Mouse (Mus musculus) kidney, adult 9 months (tissue): ENCODE results near the gene Pcnt.

Source experiments
- DNase-seq: peaks from one replicate; pipeline ENCODE4 v3.0.0; 2022

The Pcnt gene

GRCm38 (mm10) chr10:76392596-76392995 lies 50.0 kb downstream of the Pcnt start:
- no peak for DNase-seq

- peak; percentile 46 for DNase-seq
These were observed 50.8 kb downstream of the Pcnt start for GRCm38 (mm10) chr10:76391786-76392185.

GRCm38 (mm10) chr10:76391166-76391565 lies 51.4 kb downstream of the Pcnt start:
- DNase-seq, result no peak

GRCm38 (mm10) chr10:76374981-76375380 lies 67.6 kb downstream of the Pcnt start:
- no peak for DNase-seq

GRCm38 (mm10) chr10:76371736-76372135 lies 70.8 kb downstream of the Pcnt start:
- no peak for DNase-seq

GRCm38 (mm10) chr10:76368766-76369165 lies 73.8 kb downstream of the Pcnt start:
- no peak for DNase-seq

GRCm38 (mm10) chr10:76363233-76363632 lies 79.4 kb downstream of the Pcnt start:
- no peak for DNase-seq

GRCm38 (mm10) chr10:76358468-76358867 lies 84.1 kb downstream of the Pcnt start:
- no peak for DNase-seq

- no peak for DNase-seq
These were observed 85.2 kb downstream of the Pcnt start for GRCm38 (mm10) chr10:76357286-76357875.

GRCm38 (mm10) chr10:76354974-76355373 lies 87.6 kb downstream of the Pcnt start:
- DNase-seq, result no peak

GRCm38 (mm10) chr10:76353986-76354385 lies 88.6 kb downstream of the Pcnt start:
- no peak for DNase-seq

GRCm38 (mm10) chr10:76351953-76352352 lies 90.6 kb downstream of the Pcnt start:
- peak; percentile 17 for DNase-seq

- DNase-seq, result peak; percentile 73
These were observed 96.0 kb downstream of the Pcnt start for GRCm38 (mm10) chr10:76346589-76346988.

GRCm38 (mm10) chr10:76346043-76346491 lies 96.5 kb downstream of the Pcnt start:
- DNase-seq, result peak; percentile 43

GRCm38 (mm10) chr10:76345540-76345902 lies 97.1 kb downstream of the Pcnt start:
- DNase-seq, result no peak

- peak; percentile 96 for DNase-seq
These were observed 97.7 kb downstream of the Pcnt start, which contains the start of gene Dip2a for GRCm38 (mm10) chr10:76344711-76345539. Dip2a (minus strand) TSS chr10:76345291.

GRCm38 (mm10) chr10:76334350-76334749 lies 108.2 kb downstream of the Pcnt start:
- no peak for DNase-seq

- no peak for DNase-seq
These were observed 110.5 kb downstream of the Pcnt start for GRCm38 (mm10) chr10:76332040-76332439.

- DNase-seq, result no peak
These were observed 113.5 kb downstream of the Pcnt start for GRCm38 (mm10) chr10:76329093-76329492.

GRCm38 (mm10) chr10:76328574-76328973 lies 114.0 kb downstream of the Pcnt start:
- DNase-seq, result no peak

GRCm38 (mm10) chr10:76326304-76327006 lies 116.1 kb downstream of the Pcnt start:
- DNase-seq, result peak; percentile 65

- no peak for DNase-seq
These were observed 125.0 kb downstream of the Pcnt start for GRCm38 (mm10) chr10:76317623-76318022.

GRCm38 (mm10) chr10:76316194-76316593 lies 126.4 kb downstream of the Pcnt start:
- no peak for DNase-seq

- DNase-seq, result no peak
These were observed 135.8 kb downstream of the Pcnt start for GRCm38 (mm10) chr10:76306738-76307137.
